Mouse (Mus musculus) frontal cortex, adult (tissue): Measurements from ENCODE around the gene Cbr4.
A peak's percentile ranks its signal among the peaks of the same experiment; 100 is the strongest.

ENCODE experiments used
- ATAC-seq: cut with Nextera tagmentation; 2 replicates; pipeline ENCODE4 v1.9.2; 2017; ENCODE audit warnings: mild to moderate bottlenecking, moderate library complexity, mixed read lengths; ENCODE audit not compliant: low TSS enrichment

The Cbr4 gene

DNA sequence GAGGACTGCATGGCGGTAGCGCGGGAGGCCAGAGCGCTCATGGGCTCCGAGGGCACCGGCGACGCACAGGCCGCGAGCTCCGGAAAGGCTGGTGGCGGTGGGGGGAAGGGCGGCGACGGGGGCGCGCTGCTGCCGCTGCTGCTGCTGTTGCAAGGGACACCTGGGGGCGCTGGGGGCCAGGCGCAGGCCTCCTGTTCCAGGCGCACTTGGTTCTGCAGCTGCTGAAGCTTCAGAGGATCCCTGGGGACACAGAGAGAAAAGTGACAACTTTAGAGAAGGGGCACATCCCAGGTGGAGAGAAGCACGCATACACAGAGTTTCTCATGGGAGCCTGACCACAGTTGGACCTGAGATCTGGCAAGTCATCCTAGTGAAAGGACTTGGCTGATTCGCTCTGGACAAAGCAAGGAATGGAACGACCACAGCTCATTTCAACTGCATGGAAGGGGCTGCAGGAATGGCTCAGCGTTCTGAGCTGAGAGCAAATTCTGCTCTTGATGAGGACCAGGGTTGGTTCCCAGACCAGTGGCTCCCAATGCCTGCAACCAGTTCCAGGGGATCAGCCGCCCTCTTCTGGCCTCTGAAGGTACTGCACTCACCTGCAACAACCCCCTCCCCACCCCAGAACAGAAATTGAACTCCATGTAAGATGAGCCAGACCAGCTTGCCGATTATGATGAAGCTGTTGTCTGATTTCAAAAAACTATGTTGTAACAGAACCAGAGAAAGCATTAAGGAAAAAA, 62.6 kb downstream of the Cbr4 start:
- no peak for ATAC-seq

DNA sequence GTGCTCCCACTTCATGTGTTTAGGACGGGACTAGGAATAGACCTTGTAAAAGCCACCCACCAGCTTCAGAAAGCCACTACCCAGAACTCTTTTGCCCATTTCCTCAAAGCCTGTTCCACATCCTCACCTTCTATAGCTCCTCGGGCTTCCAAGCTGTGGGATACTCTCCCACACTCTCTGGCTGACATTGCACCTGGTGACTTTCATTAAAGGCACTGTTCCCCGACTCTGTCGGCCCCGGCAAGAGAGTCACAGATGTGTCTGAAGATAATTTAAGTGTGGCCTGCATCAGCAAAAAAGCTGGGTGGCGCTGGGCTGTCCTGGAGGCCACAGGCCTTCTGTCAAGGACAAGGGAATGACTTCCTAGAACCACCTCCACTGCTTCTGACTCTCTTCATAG, 64.7 kb downstream of the Cbr4 start:
- ATAC-seq, result peak; percentile 65

DNA sequence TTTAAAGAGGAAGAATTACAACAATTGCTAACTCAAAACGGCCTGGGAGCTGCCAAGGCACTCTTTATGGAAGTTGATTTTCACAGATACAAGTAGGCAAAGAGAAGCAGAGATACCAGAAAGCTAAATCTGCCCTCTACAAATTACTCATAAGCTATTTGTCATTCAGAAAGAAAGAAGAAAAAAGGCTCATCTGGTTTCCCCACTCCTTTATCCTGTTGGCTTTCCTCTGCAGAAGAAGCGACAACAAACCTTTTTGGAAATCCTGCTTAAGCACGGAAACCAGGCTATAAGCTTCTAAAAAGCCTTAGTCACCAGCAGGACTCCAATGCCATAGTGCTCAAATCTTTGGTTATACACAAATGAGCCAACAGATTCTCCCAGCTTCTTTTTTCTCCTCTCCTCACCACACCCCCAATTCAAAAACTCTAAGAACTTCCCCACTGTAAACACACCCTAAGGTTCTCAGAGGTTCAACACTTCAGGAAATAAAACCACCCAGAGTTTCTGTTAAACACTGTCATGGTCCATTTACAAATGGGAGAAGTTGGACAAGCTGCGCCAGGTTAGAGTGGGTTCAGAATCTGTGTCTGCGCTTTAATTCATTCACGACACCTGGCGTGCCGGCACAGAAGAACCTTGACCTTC, 65.3 kb downstream of the Cbr4 start:
- ATAC-seq, result peak; percentile 75

DNA sequence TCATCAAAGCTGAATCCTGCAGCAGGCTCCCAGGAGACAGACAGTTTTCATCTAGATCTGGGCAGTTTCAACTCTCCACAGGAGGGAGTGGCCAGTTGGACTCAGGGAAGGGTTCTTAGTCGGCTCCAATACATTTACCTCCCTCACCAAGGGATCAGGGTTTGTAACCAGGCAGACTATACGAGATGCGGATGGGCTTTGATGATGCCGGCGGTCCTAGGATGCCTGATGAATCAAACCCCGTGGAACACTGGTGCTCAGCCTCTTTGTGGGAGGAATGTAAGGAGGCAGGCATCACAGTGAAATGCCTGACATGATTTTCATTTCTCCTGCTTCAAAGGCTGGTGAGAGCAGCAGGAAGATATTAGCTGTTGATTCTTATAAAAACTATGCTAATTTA, 67.8 kb downstream of the Cbr4 start:
- no peak for ATAC-seq

DNA sequence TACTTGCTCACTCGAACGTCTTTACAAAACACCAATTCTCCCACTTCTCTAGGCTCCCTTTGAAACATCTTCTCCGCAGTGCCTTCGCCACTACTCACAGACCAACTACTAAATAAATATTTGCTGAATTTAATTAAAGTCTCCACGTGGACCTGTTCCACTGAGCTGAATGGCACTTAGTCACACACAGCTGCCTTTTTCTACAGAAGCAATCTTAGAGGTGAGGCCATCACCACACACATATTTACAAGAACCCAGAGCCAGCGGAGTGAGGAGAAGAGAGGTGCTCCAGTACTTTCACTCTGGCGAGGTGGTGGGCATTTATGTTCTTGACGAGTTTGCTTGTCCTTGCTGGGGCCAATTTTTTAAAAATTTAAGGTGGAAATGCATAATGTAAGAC, 68.7 kb downstream of the Cbr4 start:
- no peak for ATAC-seq
